Mouse (Mus musculus): ENCODE results near the gene Deup1. TPM values are rescaled to one million over a fixed set of nuclear protein-coding genes. Genes with fewer than 3 reads are reported as not detected.
A peak's percentile ranks its signal among the peaks of the same experiment; 100 is the strongest.

Gene Deup1
- polyA plus RNA-seq, 1 experiment from 2014 or later, result 1.5 TPM

GRCm38 (mm10) chr9:15550461-15550961 is 77.2 kb downstream of the Deup1 start:
- Histone ChIP-seq H3K27me3 (no peaks in the 10 kb centered on the region), H3K36me3 (ENCODE audit: poor library complexity, severe bottlenecking) (no peaks in the 10 kb centered on the region), H3K27ac (no peak overlapping the region), H3K9ac (no peak overlapping the region), H3K4me3 (no peak overlapping the region), H3K4me2 (no peak overlapping the region), H3K9me3 (replicated peaks) (no peaks in the 10 kb centered on the region), H3K4me1 (peaks cover 4% of the 10 kb centered on the region; the same call in 1 of the 2 replicates)
- 91% methylated on average over 4 of the region's 4 CpGs for WGBS
- no peak for ATAC-seq

- no peaks in the 10 kb centered on the region for H3K4me1 ChIP-seq
- no peaks in the 10 kb centered on the region for H3K36me3 ChIP-seq (ENCODE audit: poor library complexity, severe bottlenecking)
- no peaks in the 10 kb centered on the region for H3K9me3 ChIP-seq (replicated peaks)
- H3K9ac ChIP-seq, result no peak overlapping the region
- 83% methylated on average over 5 of the region's 5 CpGs for WGBS
- no peaks in the 10 kb centered on the region for H3K27me3 ChIP-seq
- no peak overlapping the region for H3K4me3 ChIP-seq
- H3K4me2 ChIP-seq, result no peak overlapping the region
- ATAC-seq, result no peak
- H3K27ac ChIP-seq, result no peak overlapping the region
Observed at GRCm38 (mm10) chr9:15541735-15542354, 85.9 kb downstream of the Deup1 start.

- H3K4me2 ChIP-seq, result no peak overlapping the region
- 0 out of 2 replicates have a peak, but pooled peaks cover 2% of the 10 kb centered on the region for H3K4me1 ChIP-seq
- H3K27ac ChIP-seq, result no peak overlapping the region
- H3K9ac ChIP-seq, result no peak overlapping the region
- 90% methylated on average over 8 of the region's 8 CpGs for WGBS
- H3K9me3 ChIP-seq (replicated peaks), result no peaks in the 10 kb centered on the region
- no peaks in the 10 kb centered on the region for H3K27me3 ChIP-seq
- no peak overlapping the region for H3K4me3 ChIP-seq
- no peak for ATAC-seq
- no peaks in the 10 kb centered on the region for H3K36me3 ChIP-seq (ENCODE audit: poor library complexity, severe bottlenecking)
Observed at GRCm38 (mm10) chr9:15538979-15539533, 88.7 kb downstream of the Deup1 start.

DNA sequence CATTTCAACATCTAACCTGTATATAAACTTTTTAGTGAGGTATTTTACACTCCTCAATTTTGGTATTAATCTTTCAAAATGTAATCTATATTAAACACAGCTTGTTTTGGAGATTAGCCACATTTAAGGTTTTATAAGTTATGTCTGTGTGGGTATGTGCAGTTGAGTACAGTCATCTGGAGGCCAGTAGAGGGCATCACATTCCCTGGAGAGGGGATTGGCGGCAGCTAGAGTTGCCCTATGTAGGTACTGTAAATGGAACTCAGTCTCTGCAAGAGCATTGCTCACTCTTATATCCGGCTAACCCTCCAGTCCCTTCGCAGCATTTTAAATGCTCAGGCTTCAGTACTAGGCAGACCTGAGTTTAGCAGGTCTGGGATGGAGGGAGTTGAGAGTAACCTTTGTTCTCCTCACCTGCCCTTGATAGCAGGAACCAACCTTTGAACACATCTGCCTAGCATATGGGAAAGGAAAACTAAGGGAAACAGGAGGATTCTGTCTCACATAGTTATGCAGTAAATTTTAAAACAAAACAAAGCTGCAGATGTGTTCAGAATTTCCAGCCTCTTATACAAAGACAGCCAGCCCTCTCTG is 90.2 kb downstream of the Deup1 start:
- no peak for ATAC-seq
- 93% methylated on average over 3 of the region's 3 CpGs for WGBS

GRCm38 (mm10) chr9:15536861-15537426 is 90.8 kb downstream of the Deup1 start:
- no peaks in the 10 kb centered on the region for H3K9me3 ChIP-seq (replicated peaks)
- 0 out of 2 replicates have a peak, but pooled peaks have one; percentile 55 for ATAC-seq
- WGBS, result 91% methylated on average over 5 of the region's 5 CpGs
- H3K27me3 ChIP-seq, result no peaks in the 10 kb centered on the region
- H3K9ac ChIP-seq, result no peak overlapping the region
- no peak overlapping the region for H3K4me2 ChIP-seq
- H3K36me3 ChIP-seq (ENCODE audit: poor library complexity, severe bottlenecking), result no peaks in the 10 kb centered on the region
- H3K27ac ChIP-seq, result no peak overlapping the region
- H3K4me1 ChIP-seq, result 0 out of 2 replicates have a peak, but pooled peaks cover 2% of the 10 kb centered on the region
- no peak overlapping the region for H3K4me3 ChIP-seq

More for the DNA sequence above, 90.2 kb downstream of the Deup1 start:
- H3K4me2 ChIP-seq, result no peak overlapping the region
- H3K27me3 ChIP-seq, result no peaks in the 10 kb centered on the region
- 0 out of 2 replicates have a peak, but pooled peaks cover 2% of the 10 kb centered on the region for H3K4me1 ChIP-seq
- H3K9ac ChIP-seq, result no peak overlapping the region
- no peak overlapping the region for H3K4me3 ChIP-seq
- H3K9me3 ChIP-seq (replicated peaks), result no peaks in the 10 kb centered on the region
- no peaks in the 10 kb centered on the region for H3K36me3 ChIP-seq (ENCODE audit: poor library complexity, severe bottlenecking)
- no peak overlapping the region for H3K27ac ChIP-seq

DNA sequence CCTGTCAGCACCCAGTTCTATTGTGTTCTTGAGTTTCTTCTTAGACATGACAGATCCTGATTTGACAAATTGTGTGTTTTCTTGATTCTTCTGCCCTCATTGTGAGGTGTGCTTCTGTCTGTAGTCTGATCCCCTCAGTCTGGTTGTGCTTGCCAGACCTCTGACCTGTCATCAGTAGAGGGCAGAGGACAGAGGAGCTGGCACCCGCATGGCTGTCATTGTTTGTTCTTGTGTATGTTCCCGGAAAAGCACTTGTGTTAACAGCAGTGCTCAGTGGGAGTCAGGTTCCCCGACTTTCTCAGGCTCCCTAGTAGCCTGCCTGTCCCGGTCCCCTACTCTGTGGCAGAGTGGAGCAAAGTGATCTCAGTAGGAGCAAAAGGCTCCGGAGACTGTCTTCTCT is 92.3 kb downstream of the Deup1 start:
- Histone ChIP-seq H3K4me2 (no peak overlapping the region), H3K9me3 (replicated peaks) (no peaks in the 10 kb centered on the region), H3K4me3 (no peak overlapping the region), H3K36me3 (ENCODE audit: poor library complexity, severe bottlenecking) (no peaks in the 10 kb centered on the region), H3K9ac (no peak overlapping the region), H3K4me1 (0 out of 2 replicates have a peak, but pooled peaks cover 2% of the 10 kb centered on the region), H3K27me3 (no peaks in the 10 kb centered on the region), H3K27ac (no peak overlapping the region)
- WGBS, result 56% methylated on average over 5 of the region's 5 CpGs
- ATAC-seq, result no peak

GRCm38 (mm10) chr9:15534110-15534509 is 93.6 kb downstream of the Deup1 start:
- Histone ChIP-seq H3K9me3 (replicated peaks) (no peaks in the 10 kb centered on the region), H3K4me3 (no peak overlapping the region), H3K27me3 (no peaks in the 10 kb centered on the region), H3K36me3 (ENCODE audit: poor library complexity, severe bottlenecking) (no peaks in the 10 kb centered on the region), H3K4me1 (peaks cover 10% of the 10 kb centered on the region), H3K27ac (no peak overlapping the region), H3K4me2 (no peak overlapping the region), H3K9ac (no peak overlapping the region)
- 95% methylated on average over 2 of the region's 2 CpGs for WGBS
- no peak for ATAC-seq

DNA sequence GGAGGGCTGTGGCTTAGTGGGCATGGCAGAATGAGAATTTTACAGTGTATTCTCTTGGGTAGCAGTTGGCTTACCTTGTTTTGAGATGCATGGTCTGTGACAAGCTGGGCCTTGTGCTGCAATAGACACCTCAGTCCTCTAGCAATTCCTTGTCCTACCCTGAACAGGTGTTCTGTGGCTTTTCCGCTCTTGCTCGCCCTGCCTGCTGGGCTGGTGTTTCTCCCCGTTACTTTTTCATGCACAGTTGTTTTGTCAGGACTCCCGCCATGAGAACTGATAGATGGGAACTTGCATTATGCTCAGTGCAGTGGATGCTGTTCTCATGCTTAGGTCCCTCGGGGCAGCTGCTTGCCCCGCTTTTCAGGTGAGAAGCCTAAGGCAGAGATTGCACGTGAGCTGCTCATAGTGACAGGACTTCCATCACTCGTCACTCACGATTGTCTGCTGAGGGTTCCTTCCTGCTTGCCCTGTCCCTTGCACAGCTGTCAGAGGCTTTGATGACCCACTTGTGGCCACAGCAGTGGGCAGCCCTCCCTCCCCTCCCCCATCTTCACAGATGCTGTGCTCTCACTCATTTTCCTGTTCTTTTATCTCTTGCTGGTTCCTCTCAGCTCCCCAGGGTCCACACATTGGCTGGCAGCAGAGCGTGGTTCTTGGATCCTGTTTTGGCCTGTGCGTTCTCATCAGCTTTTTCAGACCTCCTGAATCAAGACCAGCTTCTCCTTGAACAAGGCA is 94.2 kb downstream of the Deup1 start:
- WGBS, result 88% methylated on average over 11 of the region's 11 CpGs
- ATAC-seq, result no peak

DNA sequence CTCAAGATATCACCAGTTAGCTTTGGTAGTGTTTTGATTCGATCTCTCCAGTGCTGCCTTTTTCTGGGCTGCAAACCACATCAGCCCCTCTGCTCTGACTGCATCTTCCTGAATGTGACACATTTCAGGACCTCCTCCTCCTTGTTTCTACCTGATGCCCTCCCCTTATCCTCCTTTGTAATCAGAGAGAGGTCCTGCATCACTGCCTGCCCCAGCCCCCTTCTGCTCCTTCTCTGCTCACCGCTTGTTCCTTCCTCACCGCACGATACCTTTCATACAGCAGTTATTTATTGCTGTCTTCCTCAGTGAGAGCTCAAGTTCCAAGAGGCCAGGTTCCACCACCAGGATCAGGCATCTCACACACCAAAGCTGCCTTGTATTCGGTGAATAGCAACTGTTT is 96.5 kb downstream of the Deup1 start:
- ATAC-seq, result no peak
- H3K4me1 ChIP-seq, result peaks cover 18% of the 10 kb centered on the region
- 93% methylated on average over 5 of the region's 5 CpGs for WGBS
- H3K27me3 ChIP-seq, result no peaks in the 10 kb centered on the region
- no peak overlapping the region for H3K4me2 ChIP-seq
- no peaks in the 10 kb centered on the region for H3K9me3 ChIP-seq (replicated peaks)
- H3K9ac ChIP-seq, result no peak overlapping the region
- no peaks in the 10 kb centered on the region for H3K36me3 ChIP-seq (ENCODE audit: poor library complexity, severe bottlenecking)
- no peak overlapping the region for H3K4me3 ChIP-seq
- H3K27ac ChIP-seq, result no peak overlapping the region

More for the DNA sequence above, 94.2 kb downstream of the Deup1 start:
- Histone ChIP-seq H3K36me3 (ENCODE audit: poor library complexity, severe bottlenecking) (no peaks in the 10 kb centered on the region), H3K4me1 (peaks cover 16% of the 10 kb centered on the region), H3K4me3 (no peak overlapping the region), H3K4me2 (no peak overlapping the region), H3K27me3 (no peaks in the 10 kb centered on the region), H3K27ac (no peak overlapping the region), H3K9ac (no peak overlapping the region), H3K9me3 (replicated peaks) (no peaks in the 10 kb centered on the region)

DNA sequence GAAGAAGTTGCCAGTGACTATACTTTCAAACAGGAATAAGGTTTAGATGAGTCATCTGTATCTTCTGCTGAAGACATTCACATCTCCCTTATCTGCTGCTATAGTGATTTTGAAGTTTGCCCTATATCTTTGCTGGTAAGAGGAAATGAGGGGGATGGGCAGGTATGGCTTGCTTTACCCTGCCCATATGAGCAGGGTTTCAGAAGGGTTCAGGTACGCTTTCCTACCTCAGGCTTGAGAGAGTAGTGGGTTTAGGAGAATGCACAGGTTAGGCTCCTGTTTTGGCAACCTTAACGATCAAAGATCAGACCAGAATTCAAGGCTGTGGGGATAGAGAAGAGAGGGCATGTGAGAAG is 97.8 kb downstream of the Deup1 start:
- 93% methylated on average over 2 of the region's 2 CpGs for WGBS
- ATAC-seq, result no peak
- Histone ChIP-seq H3K9me3 (replicated peaks) (no peaks in the 10 kb centered on the region), H3K9ac (no peak overlapping the region), H3K27ac (no peak overlapping the region), H3K36me3 (ENCODE audit: poor library complexity, severe bottlenecking) (no peaks in the 10 kb centered on the region), H3K4me2 (no peak overlapping the region), H3K4me3 (no peak overlapping the region), H3K4me1 (peaks cover 17% of the 10 kb centered on the region), H3K27me3 (no peaks in the 10 kb centered on the region)

DNA sequence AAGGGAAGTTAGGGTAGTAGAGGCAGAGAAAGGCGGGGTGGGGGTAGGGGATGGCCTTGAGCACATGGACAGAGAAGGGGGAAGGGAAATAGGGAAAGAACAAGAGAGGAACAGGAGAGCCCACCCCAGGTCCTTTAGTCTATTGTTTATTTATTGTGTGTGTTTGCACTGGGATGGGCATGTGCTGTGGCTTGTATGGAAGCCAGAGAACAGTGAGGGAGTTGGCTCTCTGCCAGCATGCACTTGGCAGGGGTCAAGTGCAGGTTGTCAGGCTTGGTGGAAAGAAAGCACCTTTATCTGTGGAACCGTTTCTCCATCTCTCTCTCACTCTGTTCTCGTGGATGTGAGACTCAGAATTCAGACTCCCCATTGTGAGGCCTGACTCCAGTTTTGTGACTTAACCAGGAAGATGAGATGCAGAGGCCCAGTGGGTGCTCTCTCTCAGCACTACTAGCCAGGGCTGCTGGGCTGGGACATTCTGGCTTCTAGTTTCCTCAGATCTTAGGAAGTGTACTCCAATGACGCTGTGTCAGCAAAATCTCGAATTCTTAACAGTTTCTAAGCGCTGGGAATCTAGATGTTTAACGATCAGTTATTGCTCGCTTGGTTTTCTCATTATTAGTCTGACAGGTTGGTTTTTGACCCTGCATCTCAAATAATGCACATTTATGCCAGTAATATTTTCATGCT is 98.3 kb downstream of the Deup1 start:
- Histone ChIP-seq H3K4me3 (no peak overlapping the region), H3K4me1 (peaks cover 17% of the 10 kb centered on the region), H3K9ac (no peak overlapping the region), H3K27ac (no peak overlapping the region), H3K27me3 (no peaks in the 10 kb centered on the region), H3K4me2 (no peak overlapping the region), H3K36me3 (ENCODE audit: poor library complexity, severe bottlenecking) (no peaks in the 10 kb centered on the region), H3K9me3 (replicated peaks) (no peaks in the 10 kb centered on the region)
- 51% methylated on average over 8 of the region's 8 CpGs for WGBS
- ATAC-seq, result peak; percentile 50; the same call in 1 of the 2 replicates
